Mouse (Mus musculus): ENCODE data around the gene Trappc3.

GRCm38 (mm10) chr4:126253637-126254272 lies 8.4 kb upstream of the Trappc3 start:
- no peak for TF ChIP-seq CTCF (IDR thresholded peaks at IDR 0.05; ENCODE audit: control insufficient read depth, insufficient read depth, insufficient replicate concordance, low read depth, low read length)
- no peak for TF ChIP-seq POLR2A (IDR thresholded peaks at IDR 0.05; ENCODE audit: control insufficient read depth, low read depth, low read length)
